Mouse (Mus musculus) brown adipose tissue, adult 24 weeks (tissue): ENCODE results near the gene Armc12. TPM values are rescaled to one million over a fixed set of nuclear protein-coding genes. Genes with fewer than 3 reads are reported as not detected.
"Not testable (repeated sequence)": the region's sequence is repeated elsewhere in the genome, so short reads cannot be mapped to it uniquely, and the experiment has no call there.

Experiments
- H3K27ac ChIP-seq: fragments of 200-500 bp; replicated peaks from 2 replicates; pipeline ENCODE4 v1.5.1; 2012; ENCODE audit warnings: low read depth, mild to moderate bottlenecking, low read length
- H3K4me1 ChIP-seq: fragments of 200-500 bp; 2 replicates; pipeline ENCODE4 v1.6.1; 2012; ENCODE audit warnings: low read length, mixed read lengths; ENCODE audit not compliant: control insufficient read depth, insufficient read depth, insufficient read length
- H3K4me3 ChIP-seq: fragments of 200-500 bp; 2 replicates; pipeline ENCODE4 v1.5.1; 2012; ENCODE audit warnings: low read depth, mild to moderate bottlenecking, low read length, moderate library complexity; ENCODE audit not compliant: insufficient read depth
- polyA plus RNA-seq: library from polyadenylated mRNA; stranded (reverse); fragments of >200 nt; gene quantifications from 2 replicates; pipeline ENCODE4 v1.2.4, GENCODE M21; 2012; ENCODE audit not compliant: missing spikeins, insufficient read depth, insufficient read length

Gene Armc12
- polyA plus RNA-seq, 1 experiment: not detected

- Histone ChIP-seq H3K4me1 (no peaks in the 10 kb centered on the region), H3K27ac (no peak overlapping the region), H3K4me3 (no peak overlapping the region)
These were observed 16.3 kb downstream of the Armc12 start for GRCm38 (mm10) chr17:28546925-28547324.

- no peak overlapping the region for H3K4me3 ChIP-seq
- no peaks in the 10 kb centered on the region for H3K4me1 ChIP-seq
- H3K27ac ChIP-seq: no peak overlapping the region
These were observed 17.9 kb downstream of the Armc12 start for GRCm38 (mm10) chr17:28548550-28548949.

- H3K4me1 ChIP-seq: no peaks in the 10 kb centered on the region
These were observed 18.5 kb downstream of the Armc12 start, which contains the start of gene Clpsl2 for GRCm38 (mm10) chr17:28549111-28549510. Gene Clpsl2, plus strand, starts transcription at chr17:28549411.

GRCm38 (mm10) chr17:28553040-28553793 is 22.6 kb downstream of the Armc12 start:
- H3K4me3 ChIP-seq: no peak overlapping the region
- no peaks in the 10 kb centered on the region for H3K4me1 ChIP-seq
- H3K27ac ChIP-seq: no peak overlapping the region

More at GRCm38 (mm10) chr17:28549111-28549510, 18.5 kb downstream of the Armc12 start, which contains the start of gene Clpsl2:
- Histone ChIP-seq H3K27ac (no peak within 1 kb of the TSS), H3K4me3 (no peak within 1 kb of the TSS)

GRCm38 (mm10) chr17:28554021-28554420 is 23.4 kb downstream of the Armc12 start:
- H3K4me3 ChIP-seq, H3K27ac ChIP-seq, H3K4me1 ChIP-seq: not testable (repeated sequence)

- H3K4me1 ChIP-seq: no peaks in the 10 kb centered on the region
- no peak overlapping the region for H3K27ac ChIP-seq
- no peak overlapping the region for H3K4me3 ChIP-seq
These were observed 26.2 kb downstream of the Armc12 start for GRCm38 (mm10) chr17:28556635-28557396.

DNA sequence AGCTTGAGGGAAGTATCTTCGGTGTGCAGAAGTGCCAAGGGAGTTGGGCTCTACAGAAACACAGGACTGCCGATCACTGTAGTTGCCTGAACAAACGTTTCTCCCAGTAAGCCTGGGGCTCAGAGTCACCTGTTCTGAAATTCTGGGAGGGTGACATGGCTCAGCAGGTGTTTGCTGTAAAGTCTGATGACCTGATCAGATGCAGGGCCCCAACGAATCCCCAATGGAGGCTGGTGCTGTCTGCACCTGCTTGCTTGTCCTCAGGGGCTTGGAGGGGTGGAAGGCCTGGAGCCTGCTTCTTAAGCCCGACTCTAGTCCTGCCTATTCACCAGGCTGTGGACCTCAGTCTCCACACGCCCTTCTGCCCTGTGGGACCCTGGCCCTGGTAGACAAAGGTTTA is 27.2 kb downstream of the Armc12 start:
- no peaks in the 10 kb centered on the region for H3K4me1 ChIP-seq
- no peak overlapping the region for H3K4me3 ChIP-seq
- H3K27ac ChIP-seq: no peak overlapping the region

- no peak within 1 kb of the TSS for H3K4me3 ChIP-seq
- no peak within 1 kb of the TSS for H3K27ac ChIP-seq
- no peaks in the 10 kb centered on the region for H3K4me1 ChIP-seq
These were observed 30.0 kb downstream of the Armc12 start, which contains the start of gene Clps for GRCm38 (mm10) chr17:28560598-28560997. Gene Clps, minus strand, starts transcription at chr17:28560766.

DNA sequence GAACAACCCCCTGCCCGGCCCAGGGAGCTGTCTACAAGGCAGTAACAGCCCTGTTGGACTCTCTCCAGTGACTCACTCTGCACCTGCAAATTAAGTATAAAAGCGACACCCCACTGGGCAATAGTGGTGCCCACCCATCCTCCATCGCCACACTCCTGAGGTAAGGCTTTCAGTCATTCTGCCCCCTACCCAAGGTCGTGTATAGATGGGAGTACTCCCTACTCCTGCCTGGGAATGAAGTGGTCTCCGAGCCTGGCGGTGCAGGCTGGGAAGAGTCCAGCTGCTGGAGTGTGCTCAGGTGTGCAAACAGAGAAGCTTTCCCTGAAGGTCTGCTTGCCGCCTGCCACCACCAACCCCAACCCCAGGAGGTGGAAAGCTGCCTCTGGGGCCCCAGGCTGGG is 31.0 kb downstream of the Armc12 start:
- Histone ChIP-seq H3K27ac (no peak overlapping the region), H3K4me3 (no peak overlapping the region), H3K4me1 (no peaks in the 10 kb centered on the region)

- Histone ChIP-seq H3K27ac (no peak overlapping the region), H3K4me1 (no peaks in the 10 kb centered on the region), H3K4me3 (no peak overlapping the region)
These were observed 34.6 kb downstream of the Armc12 start for GRCm38 (mm10) chr17:28565181-28565580.

GRCm38 (mm10) chr17:28567541-28567940 is 36.9 kb downstream of the Armc12 start:
- no peak overlapping the region for H3K27ac ChIP-seq
- no peak overlapping the region for H3K4me3 ChIP-seq
- H3K4me1 ChIP-seq: no peaks in the 10 kb centered on the region

- Histone ChIP-seq H3K27ac (no peak overlapping the region), H3K4me1 (no peaks in the 10 kb centered on the region), H3K4me3 (no peak overlapping the region)
These were observed 41.3 kb downstream of the Armc12 start for GRCm38 (mm10) chr17:28571868-28572267.

DNA sequence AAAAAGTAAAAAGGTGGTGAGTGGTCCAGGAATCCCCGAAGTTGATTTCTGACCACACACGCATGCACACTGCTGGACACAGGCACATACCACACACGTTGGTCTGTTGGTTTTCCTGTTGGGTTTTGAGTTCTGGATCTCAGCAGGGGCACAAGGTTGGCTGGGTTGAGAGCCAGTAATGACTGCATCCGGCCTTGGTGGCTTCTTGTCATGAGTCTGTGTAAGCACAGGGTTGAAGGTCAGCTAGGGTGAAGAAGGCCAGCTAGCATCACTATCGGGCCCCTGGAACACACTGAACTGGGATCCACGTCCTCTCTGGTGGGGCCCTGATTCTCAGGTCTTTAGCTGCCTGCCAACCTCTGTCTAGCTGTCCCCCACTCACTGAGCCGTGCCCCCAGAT is 41.9 kb downstream of the Armc12 start:
- no peak overlapping the region for H3K4me3 ChIP-seq
- no peaks in the 10 kb centered on the region for H3K4me1 ChIP-seq
- no peak overlapping the region for H3K27ac ChIP-seq

GRCm38 (mm10) chr17:28572941-28573340 is 42.3 kb downstream of the Armc12 start:
- Histone ChIP-seq H3K4me1 (no peaks in the 10 kb centered on the region), H3K4me3 (no peak overlapping the region), H3K27ac (no peak overlapping the region)

GRCm38 (mm10) chr17:28575244-28576125 is 44.9 kb downstream of the Armc12 start, which contains the start of gene Lhfpl5:
Gene Lhfpl5, plus strand, starts transcription at chr17:28575641.
- Histone ChIP-seq H3K4me1 (no peaks in the 10 kb centered on the region), H3K4me3 (no peak within 1 kb of the TSS), H3K27ac (no peak within 1 kb of the TSS)
